Mouse (Mus musculus) C2C12 (cell line): ENCODE data around the gene Gm4559.

Source experiments
- CTCF ChIP-seq: IDR thresholded peaks from one replicate; pipeline ENCODE4 v1.5.1; 2011; ENCODE audit not compliant: control insufficient read depth, insufficient read depth, insufficient read length
- FOSL1 ChIP-seq: IDR thresholded peaks from one replicate; pipeline ENCODE4 v1.8.0; 2011; ENCODE audit warnings: mild to moderate bottlenecking, low read length; ENCODE audit not compliant: poor library complexity, insufficient read depth, severe bottlenecking
- MYOG ChIP-seq: IDR thresholded peaks from one replicate; pipeline ENCODE4 v1.6.1; 2011; ENCODE audit not compliant: control insufficient read depth, insufficient read length; ENCODE audit errors: extremely low read depth
- USF1 ChIP-seq: IDR thresholded peaks from one replicate; pipeline ENCODE4 v1.6.1; 2011; ENCODE audit warnings: low read depth, mild to moderate bottlenecking, control low read depth, moderate library complexity

DNA sequence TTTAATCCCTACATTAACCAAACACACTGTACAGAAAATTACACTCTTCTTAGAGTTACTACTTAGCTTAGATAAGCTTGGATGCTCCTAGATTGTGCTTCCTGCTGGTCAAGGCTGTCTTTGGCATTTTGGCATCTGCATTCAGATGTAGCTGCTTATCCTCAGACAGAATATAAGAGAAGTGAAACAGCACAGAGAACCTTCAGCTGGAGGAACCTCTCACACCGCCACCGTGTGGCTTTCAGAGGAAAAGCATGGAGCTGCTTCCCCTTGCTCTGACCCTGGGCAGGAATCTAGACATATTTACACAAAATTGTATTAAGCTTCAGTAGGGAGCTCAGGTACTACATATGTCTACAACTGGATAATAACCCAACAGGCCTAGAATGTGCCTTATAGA is 18.6 kb downstream of the Gm4559 start:
- TF ChIP-seq USF1, result no peak
- TF ChIP-seq CTCF, result peak; percentile 26
- no peak for TF ChIP-seq MYOG
- TF ChIP-seq FOSL1, result no peak
